Mouse (Mus musculus): ENCODE results near the gene Serpinb3c.
"Not testable (repeated sequence)": the region's sequence is repeated elsewhere in the genome, so short reads cannot be mapped to it uniquely, and the experiment has no call there.

The Serpinb3c gene

GRCm38 (mm10) chr1:107278261-107278660 is at the start of gene Serpinb3c, which contains the start of gene Serpinb3b:
Gene Serpinb3c (minus strand): TSS chr1:107278371.
Gene Serpinb3b (minus strand): TSS chr1:107278361.
- not testable (repeated sequence) for DNase-seq

GRCm38 (mm10) chr1:107243170-107243569 is 35.0 kb downstream of the Serpinb3c start:
- peak; percentile 14 for DNase-seq
